24 mouse cellular contexts compared by ENCODE assay signal in the genomic region with DNA sequence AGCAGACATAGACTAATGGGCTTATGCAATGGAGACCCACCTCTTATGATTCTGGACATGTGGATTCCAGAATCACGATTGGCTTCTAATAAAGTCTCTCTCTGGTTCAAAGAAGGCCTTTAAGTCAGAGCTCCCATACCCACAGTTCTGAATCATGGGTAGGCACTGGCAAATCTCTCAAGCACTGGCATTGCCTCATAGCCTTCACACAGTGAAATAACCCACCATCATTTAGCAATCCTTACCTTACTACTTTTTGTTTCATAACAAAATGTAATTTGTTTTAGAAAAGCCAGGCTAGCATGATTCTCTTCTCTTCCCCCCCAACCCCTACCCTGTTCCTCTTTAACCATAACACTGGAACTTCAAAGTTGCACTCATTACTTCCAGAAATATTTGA.
DNase-seq lines count a peak whose midpoint lies in the region; ATAC-seq and TF ChIP-seq lines count a peak whose summit lies in the region.
"Had no signal": no experiment of that assay in that cellular context is flagged by ENCODE, and none has a peak within 500 bp of the region (broad histone marks: within the 10 kb centered on the region; RNA-seq: fewer than 3 reads in every experiment).

No protein-coding gene starts in this region.

- H3K27me3 ChIP-seq in limb, embryonic 12.5 days = no peaks in the 10 kb centered on the region
- H3K27me3 ChIP-seq in limb, embryonic 10.5 days (ENCODE audit: low read depth, poor library complexity, severe bottlenecking) = no peaks in the 10 kb centered on the region
- H3K27me3 ChIP-seq in limb, embryonic 13.5 days = 0 out of 2 replicates have a peak, but pooled peaks cover 2% of the 10 kb centered on the region
- no peaks in the 10 kb centered on the region for H3K27me3 ChIP-seq in forebrain, postnatal 0 days (ENCODE audit: insufficient read depth, low read length)
- no peaks in the 10 kb centered on the region for H3K27me3 ChIP-seq in thymus, adult 2 months (ENCODE audit: control insufficient read depth, insufficient read depth, low read length)
- H3K27me3 ChIP-seq: CH12.LX; embryonic facial prominence, embryonic 12.5 days; forebrain, embryonic 13.5 days; forebrain, embryonic 15.5 days had no signal

- H3K36me3 ChIP-seq in limb, embryonic 12.5 days = no peaks in the 10 kb centered on the region
- no peaks in the 10 kb centered on the region for H3K36me3 ChIP-seq in limb, embryonic 10.5 days
- H3K36me3 ChIP-seq in limb, embryonic 13.5 days = no peaks in the 10 kb centered on the region
- no peaks in the 10 kb centered on the region for H3K36me3 ChIP-seq in forebrain, postnatal 0 days (ENCODE audit: insufficient read depth)
- no peaks in the 10 kb centered on the region for H3K36me3 ChIP-seq in thymus, adult 2 months (ENCODE audit: control insufficient read depth, insufficient read depth, low read length)
- H3K36me3 ChIP-seq: embryonic facial prominence, embryonic 10.5 days; embryonic facial prominence, embryonic 12.5 days; forebrain, embryonic 15.5 days; G1E had no signal

- WGBS in limb, embryonic 12.5 days = 78% methylated on average over 1 of the region's 1 CpGs
- WGBS in limb, embryonic 10.5 days = 83% methylated on average over 1 of the region's 1 CpGs
- 52% methylated on average over 1 of the region's 1 CpGs for WGBS in limb, embryonic 13.5 days
- WGBS in forebrain, postnatal 0 days = 83% methylated on average over 1 of the region's 1 CpGs
- WGBS in thymus, adult 2 months = 100% methylated on average over 1 of the region's 1 CpGs

- H3K9ac ChIP-seq in limb, embryonic 12.5 days (replicated peaks) = no peak overlapping the region
- no peak overlapping the region for H3K9ac ChIP-seq in limb, embryonic 13.5 days
- no peak overlapping the region for H3K9ac ChIP-seq in forebrain, postnatal 0 days
- H3K9ac ChIP-seq: embryonic facial prominence, embryonic 12.5 days; forebrain, embryonic 13.5 days; forebrain, embryonic 15.5 days had no signal

- peaks cover 54% of the 10 kb centered on the region for H3K4me1 ChIP-seq in limb, embryonic 12.5 days (replicated peaks)
- peaks cover 19% of the 10 kb centered on the region for H3K4me1 ChIP-seq in limb, embryonic 10.5 days
- peaks cover 47% of the 10 kb centered on the region for H3K4me1 ChIP-seq in limb, embryonic 13.5 days
- H3K4me1 ChIP-seq in forebrain, postnatal 0 days (ENCODE audit: insufficient read depth) = no peaks in the 10 kb centered on the region
- peaks cover 13% of the 10 kb centered on the region for H3K4me1 ChIP-seq in thymus, adult 2 months (replicated peaks; ENCODE audit: control insufficient read depth, insufficient read depth, low read length)
- H3K4me1 ChIP-seq: forebrain, embryonic 13.5 days; forebrain, embryonic 15.5 days had no signal

- ATAC-seq in limb, embryonic 12.5 days (ENCODE audit: insufficient number of reproducible peaks, insufficient read depth, low FRiP score, low TSS enrichment, low read depth) = no peak
- no peak for ATAC-seq in limb, embryonic 13.5 days (ENCODE audit: low FRiP score, low read depth)
- ATAC-seq in megakaryocyte progenitor cell, adult 5-6 weeks (replicated peaks; ENCODE audit: poor library complexity) = peak; percentile 80
- ATAC-seq in forebrain, postnatal 0 days = no peak
- ATAC-seq: CD4-positive, CD25-positive, alpha-beta regulatory T cell, adult 4 months; forebrain, embryonic 13.5 days; forebrain, embryonic 15.5 days had no signal

- H3K27ac ChIP-seq in limb, embryonic 12.5 days = peak overlapping the region; percentile 81; the same call in 1 of the 2 replicates
- H3K27ac ChIP-seq in limb, embryonic 10.5 days = no peak overlapping the region
- H3K27ac ChIP-seq in limb, embryonic 13.5 days = peak overlapping the region; percentile 16; the same call in 1 of the 2 replicates
- no peak overlapping the region for H3K27ac ChIP-seq in forebrain, postnatal 0 days (ENCODE audit: low read depth, low read length)
- H3K27ac ChIP-seq in thymus, adult 2 months (ENCODE audit: control insufficient read depth, insufficient read depth, low read length) = no peak overlapping the region
- H3K27ac ChIP-seq: embryonic facial prominence, embryonic 10.5 days; embryonic facial prominence, embryonic 12.5 days; forebrain, embryonic 13.5 days; forebrain, embryonic 15.5 days had no signal

- no peak overlapping the region for H3K4me3 ChIP-seq in limb, embryonic 12.5 days (replicated peaks)
- H3K4me3 ChIP-seq in limb, embryonic 10.5 days = no peak overlapping the region
- no peak overlapping the region for H3K4me3 ChIP-seq in limb, embryonic 13.5 days
- no peak overlapping the region for H3K4me3 ChIP-seq in forebrain, postnatal 0 days (ENCODE audit: low read depth, low read length)
- no peak overlapping the region for H3K4me3 ChIP-seq in thymus, adult 2 months (ENCODE audit: control insufficient read depth, insufficient read depth, low read length)
- H3K4me3 ChIP-seq: embryonic facial prominence, embryonic 10.5 days; embryonic facial prominence, embryonic 12.5 days; forebrain, embryonic 13.5 days; forebrain, embryonic 15.5 days had no signal

- H3K9me3 ChIP-seq in limb, embryonic 12.5 days = no peaks in the 10 kb centered on the region
- H3K9me3 ChIP-seq in limb, embryonic 10.5 days (replicated peaks) = no peaks in the 10 kb centered on the region
- H3K9me3 ChIP-seq in limb, embryonic 13.5 days = no peaks in the 10 kb centered on the region
- no peaks in the 10 kb centered on the region for H3K9me3 ChIP-seq in forebrain, postnatal 0 days (ENCODE audit: low read length)
- H3K9me3 ChIP-seq: embryonic facial prominence, embryonic 10.5 days; embryonic facial prominence, embryonic 12.5 days; forebrain, embryonic 13.5 days; forebrain, embryonic 15.5 days; G1E had no signal

- DNase-seq in adrenal gland, adult 2 months = peak; percentile 11
- no peak for DNase-seq in adrenal gland, postnatal 10 days
- DNase-seq in limb, embryonic 10.5 days (ENCODE audit: low spot score) = no peak
- DNase-seq in forebrain, postnatal 0 days = no peak
- no peak for DNase-seq in thymus, adult 2 months
- DNase-seq: adrenal gland, adult 8-10 months; adrenal gland, postnatal 25 days; B cell, adult 2 months; cerebellum, adult 11 months; cerebellum, adult 18-20 months; cerebellum, adult 8-10 months; cerebellum, adult 9-11 months; cerebellum, postnatal 14 days; cerebellum, postnatal 36 days had no signal

- no peak for TF ChIP-seq CTCF in forebrain, postnatal 0 days (IDR thresholded peaks at IDR 0.05; ENCODE audit: low read depth)
- no peak for TF ChIP-seq CTCF in thymus, adult 2 months (IDR thresholded peaks at IDR 0.05; ENCODE audit: borderline replicate concordance, control insufficient read depth, extremely low read depth, insufficient read depth, low read length, poor library complexity)

- no peak for TF ChIP-seq POLR2A in thymus, adult 2 months (IDR thresholded peaks at IDR 0.05; ENCODE audit: control insufficient read depth, extremely low read depth, insufficient read depth, low read length, poor library complexity)

- H3K4me2 ChIP-seq in limb, embryonic 12.5 days = no peak overlapping the region
- no peak overlapping the region for H3K4me2 ChIP-seq in limb, embryonic 13.5 days (replicated peaks)
- H3K4me2 ChIP-seq in forebrain, postnatal 0 days (ENCODE audit: low read depth) = no peak overlapping the region
- H3K4me2 ChIP-seq: embryonic facial prominence, embryonic 12.5 days; forebrain, embryonic 13.5 days; forebrain, embryonic 15.5 days had no signal

Comparison
In these comparisons a context has a peak if more than half of its experiments do, and no peak if none do; other contexts are left out.
1. H3K27ac ChIP-seq: peak in limb, embryonic 12.5 days (single experiment) and limb, embryonic 13.5 days (single experiment); none in limb, embryonic 10.5 days (single experiment), forebrain, postnatal 0 days (single experiment) and thymus, adult 2 months (single experiment).